Mouse (Mus musculus) cerebellum, adult (tissue): ENCODE data around the gene Gm2007.
"Not testable (repeated sequence)": the region's sequence is repeated elsewhere in the genome, so short reads cannot be mapped to it uniquely, and the experiment has no call there.

Experiments
- ATAC-seq: cut with Nextera tagmentation; 2 replicates; pipeline ENCODE4 v1.9.2; 2017; ENCODE audit warnings: mild to moderate bottlenecking, moderate library complexity, mixed read lengths; ENCODE audit not compliant: insufficient number of reproducible peaks, low FRiP score, low TSS enrichment

Gm2007 gene

GRCm38 (mm10) chr2:175741237-175741636, at the start of gene Gm2007:
Gene Gm2007 (plus strand): TSS chr2:175741537.
- not testable (repeated sequence) for ATAC-seq

- ATAC-seq: not testable (repeated sequence)
These were observed 37.8 kb upstream of the Gm2007 start, which contains the start of gene Zfp969 for GRCm38 (mm10) chr2:175703546-175703945. Gene Zfp969 (minus strand): TSS chr2:175703646.

- not testable (repeated sequence) for ATAC-seq
These were observed 59.7 kb downstream of the Gm2007 start, which contains the start of gene Gm14288 for GRCm38 (mm10) chr2:175800993-175801392. Gene Gm14288 (minus strand): TSS chr2:175801093.
